Mouse (Mus musculus): ENCODE measurements around the gene Il1rn.

- TF ChIP-seq CTCF (IDR thresholded peaks at IDR 0.05; ENCODE audit: borderline replicate concordance, insufficient read depth, low read depth, low read length) = no peak
- no peak for TF ChIP-seq POLR2A (IDR thresholded peaks at IDR 0.05; ENCODE audit: borderline replicate concordance, insufficient read depth, low read length)
Observed at GRCm38 (mm10) chr2:24367030-24367894, 30.6 kb downstream of the Il1rn start, which contains the start of gene Psd4.
